Comparison of ENCODE assay signal across 10 mouse cellular contexts in genomic region chr1:36130307-36131035, GRCm38 (mm10).
DNase-seq lines count a peak whose midpoint lies in the region; ATAC-seq lines count a peak whose summit lies in the region.
"Had no signal": no experiment of that assay in that cellular context is flagged by ENCODE, and none has a peak within 500 bp of the region (broad histone marks: within the 10 kb centered on the region; RNA-seq: fewer than 3 reads in every experiment).

No protein-coding gene starts in this region.

- peak; percentile 94 for DNase-seq in heart, adult 11 months
- DNase-seq in heart, postnatal 36 days, result no peak
- DNase-seq in MEL-GATA-1-ER (ENCODE audit: extremely low read depth, low read depth), result peak; percentile 91
- DNase-seq in thymus, postnatal 25 days, result no peak
- DNase-seq in embryo, embryonic 10.5 days (ENCODE audit: low spot score), result no peak
- no peak for DNase-seq in left cerebral cortex, postnatal 36 days (ENCODE audit: low spot score in 2 of 2)
- DNase-seq: cerebellum, adult 11 months had no signal

- peak; percentile 78 for ATAC-seq in erythroblast, adult 5-6 weeks (replicated peaks; ENCODE audit: low FRiP score, poor library complexity, severe bottlenecking)

- intact Hi-C loops in heart, postnatal 36 days (cut with DNase I), result loop anchor here (10.0 kb wide), 3 partner anchors 196 to 1236 kb away; no protein-coding TSS in a partner anchor
- intact Hi-C loops in left cerebral cortex, postnatal 36 days (cut with DNase I), result no loop called here

- H3K4me3 ChIP-seq in macrophage (ENCODE audit: inconsistent target), result no peak overlapping the region
- H3K4me3 ChIP-seq: forebrain, embryonic 10.5 days had no signal

- 44% methylated on average over 4 of the region's 4 CpGs for WGBS in macrophage (ENCODE audit: missing documents)

- H3K27ac ChIP-seq in macrophage, result peak overlapping the region; percentile 97
- H3K27ac ChIP-seq: forebrain, embryonic 10.5 days had no signal

- no peaks in the 10 kb centered on the region for H3K36me3 ChIP-seq in macrophage (ENCODE audit: inconsistent target)
- H3K36me3 ChIP-seq: forebrain, embryonic 10.5 days had no signal

- H3K79me2 ChIP-seq in macrophage (ENCODE audit: inconsistent target), result no peaks in the 10 kb centered on the region

Comparison
In these comparisons a context has a peak if more than half of its experiments do, and no peak if none do; other contexts are left out.
1. DNase-seq: peak in heart, adult 11 months (single experiment) and MEL-GATA-1-ER (single experiment); none in heart, postnatal 36 days (0 of 2), thymus, postnatal 25 days (single experiment), embryo, embryonic 10.5 days (single experiment) and left cerebral cortex, postnatal 36 days (0 of 2).